Mouse (Mus musculus): ENCODE results near the gene Lama4.

Gene Lama4

DNA sequence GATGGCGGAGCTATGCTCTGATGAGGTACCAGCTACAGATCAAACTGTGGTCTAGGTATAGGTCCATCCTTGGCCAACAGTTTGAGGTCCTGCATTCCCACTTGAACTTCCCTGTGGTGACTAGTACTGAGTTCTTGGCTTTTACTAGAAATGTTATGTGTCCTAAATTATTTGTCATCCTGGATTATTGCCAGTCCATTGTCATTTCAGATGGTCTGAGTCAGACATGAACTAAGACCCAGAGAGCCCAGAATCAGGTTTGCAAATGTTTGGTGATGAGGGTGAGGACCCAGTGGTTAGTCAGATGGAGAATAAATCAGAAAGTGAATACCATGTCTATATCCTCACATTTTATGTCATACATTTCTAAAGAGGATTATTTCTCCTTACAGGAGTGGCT is 192.0 kb downstream of the Lama4 start:
- DNase-seq (ENCODE audit: low spot score in 2 of 2), result no peak

DNA sequence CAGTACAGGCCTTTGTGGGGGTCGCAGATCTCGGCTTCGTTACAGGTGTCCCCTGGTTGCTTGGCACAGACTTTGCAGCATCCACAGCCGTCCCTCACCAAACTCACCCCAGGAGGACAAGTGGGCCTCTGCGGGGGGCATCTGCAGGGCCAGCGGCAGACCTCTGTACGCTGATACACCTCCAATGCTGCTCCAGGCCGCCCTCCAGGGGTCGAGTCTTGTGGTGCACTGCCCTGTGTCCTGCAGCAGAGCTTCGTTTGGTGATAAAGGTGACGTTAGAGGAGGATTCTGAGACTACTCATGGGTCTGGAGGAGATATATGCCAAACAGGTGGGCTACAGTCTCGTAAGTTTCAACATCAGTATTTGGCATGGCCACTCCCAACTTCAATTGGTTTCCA is 193.0 kb downstream of the Lama4 start:
- DNase-seq (ENCODE audit: low spot score in 2 of 2), result no peak
